Mouse (Mus musculus) cortical plate, adult 2 months (tissue): ENCODE results near the gene Dhrs3.

ENCODE experiments used
- CTCF ChIP-seq: fragments of 200-500 bp; IDR thresholded peaks from 2 replicates; pipeline ENCODE4 v1.5.1; 2011; ENCODE audit warnings: mild to moderate bottlenecking, control low read depth, low read length; ENCODE audit not compliant: insufficient read depth; ENCODE audit errors: extremely low read depth
- POLR2A ChIP-seq: fragments of 200-500 bp; IDR thresholded peaks from 2 replicates; pipeline ENCODE4 v1.6.1; 2011; ENCODE audit warnings: mild to moderate bottlenecking, low read length, control low read depth; ENCODE audit not compliant: insufficient read depth; ENCODE audit errors: extremely low read depth

DNA sequence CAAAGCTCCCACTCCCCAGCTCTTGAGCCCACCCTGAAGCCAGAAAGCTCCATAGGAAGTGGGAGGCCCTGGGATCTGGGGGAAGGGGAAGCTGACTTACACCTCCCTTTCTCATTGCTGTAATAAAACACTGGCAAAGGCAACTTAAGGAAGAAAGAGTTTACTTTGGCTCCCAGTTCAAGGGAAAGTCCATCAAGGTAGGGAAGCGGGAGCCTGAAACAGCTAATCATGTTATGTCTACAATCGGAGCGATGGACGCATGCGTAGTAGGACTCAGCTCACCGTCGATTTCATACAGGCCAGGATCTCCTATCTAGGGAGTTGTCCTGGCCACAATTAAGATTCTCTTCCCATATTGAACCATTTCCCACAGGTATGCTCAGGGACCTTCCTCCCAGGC lies 38.5 kb downstream of the Dhrs3 start:
- TF ChIP-seq POLR2A = no peak
- no peak for TF ChIP-seq CTCF
